Mouse (Mus musculus): ENCODE measurements at regions not wholly inside any gene's neighbourhood (a gene's known extent, or its start where the extent isn't known, plus 50 kb on each side); places are given as distances from the start of the nearest gene placed in this dataset.

DNA sequence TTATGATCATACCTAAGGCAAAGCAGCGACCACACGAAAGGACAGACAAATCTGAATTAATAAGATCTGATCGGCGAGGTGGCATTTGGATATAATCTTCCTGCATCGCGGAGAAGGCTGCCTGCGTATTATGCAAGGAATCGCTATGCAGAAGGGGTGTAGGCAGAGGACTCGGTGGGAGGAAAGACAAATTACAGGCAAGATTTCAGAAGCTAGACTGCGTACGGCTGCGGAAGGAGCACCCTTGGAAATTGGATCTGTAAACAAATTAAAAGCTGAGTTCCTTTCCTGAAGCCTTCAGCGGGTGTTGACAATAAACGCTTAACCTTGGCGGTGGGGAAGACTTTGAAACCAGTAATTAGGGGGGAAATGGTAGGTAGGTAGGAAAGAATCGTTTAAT lies 257.3 kb downstream of the Barhl2 start:
- no peak overlapping the region for H3K4me2 ChIP-seq (replicated peaks; ENCODE audit: low read depth, low read length)
- H3K9ac ChIP-seq (ENCODE audit: low read depth, low read length): no peak overlapping the region
- H3K4me1 ChIP-seq (replicated peaks; ENCODE audit: control insufficient read depth, insufficient read depth, low read length): 0 out of 2 replicates have a peak, but pooled peaks cover under 1% of the 10 kb centered on the region
- no peaks in the 10 kb centered on the region for H3K27me3 ChIP-seq (ENCODE audit: control insufficient read depth, insufficient read depth, low read length)
- H3K9me3 ChIP-seq (ENCODE audit: control insufficient read depth, low read length): no peaks in the 10 kb centered on the region
- no peak overlapping the region for H3K4me3 ChIP-seq (ENCODE audit: low read depth, low read length)
- no peaks in the 10 kb centered on the region for H3K36me3 ChIP-seq (ENCODE audit: control insufficient read depth, insufficient read depth, low read length)
- 88% methylated on average over 16 of the region's 16 CpGs for whole genome bisulfite sequencing
- DNase-seq (ENCODE audit: low spot score) (no peak), ATAC-seq (ENCODE audit: low FRiP score) (no peak)
- H3K27ac ChIP-seq (ENCODE audit: low read depth, low read length): no peak overlapping the region

DNA sequence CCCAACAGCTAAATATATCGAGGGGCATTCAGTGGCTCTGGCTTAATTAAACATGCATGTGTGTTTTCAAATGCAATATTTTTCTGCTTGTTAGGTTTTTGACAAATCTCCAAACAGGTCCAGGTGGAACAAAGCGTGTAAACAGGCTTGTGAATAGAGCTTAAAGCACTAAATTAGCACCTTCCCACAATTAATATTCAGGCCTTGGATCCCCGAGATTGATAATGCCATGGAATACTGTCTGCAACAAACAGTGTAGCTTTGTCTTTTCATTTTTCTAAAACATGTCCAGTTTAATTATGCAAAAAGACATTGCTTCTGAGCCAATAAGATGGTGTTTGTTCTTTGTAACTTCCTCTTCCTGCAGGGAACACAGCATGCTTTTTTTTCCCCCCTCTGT lies 258.9 kb downstream of the Barhl2 start:
- Histone ChIP-seq H3K4me3 (ENCODE audit: low read depth, low read length) (no peak overlapping the region), H3K9me3 (ENCODE audit: control insufficient read depth, low read length) (no peaks in the 10 kb centered on the region), H3K4me2 (replicated peaks; ENCODE audit: low read depth, low read length) (no peak overlapping the region), H3K9ac (ENCODE audit: low read depth, low read length) (no peak overlapping the region), H3K27ac (ENCODE audit: low read depth, low read length) (no peak overlapping the region), H3K27me3 (ENCODE audit: control insufficient read depth, insufficient read depth, low read length) (no peaks in the 10 kb centered on the region), H3K36me3 (ENCODE audit: control insufficient read depth, insufficient read depth, low read length) (no peaks in the 10 kb centered on the region), H3K4me1 (replicated peaks; ENCODE audit: control insufficient read depth, insufficient read depth, low read length) (no peaks in the 10 kb centered on the region)
- ATAC-seq (ENCODE audit: low FRiP score): no peak
- WGBS: 86% methylated on average over 3 of the region's 3 CpGs
- DNase-seq (ENCODE audit: low spot score): no peak

DNA sequence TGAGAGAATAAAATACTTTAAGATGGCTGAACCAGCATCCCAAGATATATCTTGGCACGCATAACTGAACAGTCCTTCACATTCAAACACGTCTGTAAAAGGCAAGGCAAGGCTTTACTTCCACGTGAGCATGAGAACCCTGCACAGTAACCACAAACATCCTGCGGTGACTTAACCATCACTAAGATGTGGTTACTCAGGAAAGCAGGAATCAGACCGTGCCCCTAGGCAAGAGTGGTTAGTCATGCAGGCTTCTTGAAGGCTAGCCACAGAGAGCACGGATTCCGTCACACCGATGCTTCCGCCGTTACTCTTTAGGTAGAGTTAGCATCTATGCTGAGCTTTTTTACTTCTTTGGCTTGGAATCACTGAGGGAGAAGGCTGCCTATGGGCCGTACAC lies 266.8 kb downstream of the Barhl2 start:
- H3K36me3 ChIP-seq (ENCODE audit: control insufficient read depth, insufficient read depth, low read length): no peaks in the 10 kb centered on the region
- ATAC-seq (ENCODE audit: low FRiP score) (no peak), DNase-seq (ENCODE audit: low spot score) (no peak)
- no peaks in the 10 kb centered on the region for H3K9me3 ChIP-seq (ENCODE audit: control insufficient read depth, low read length)
- no peaks in the 10 kb centered on the region for H3K27me3 ChIP-seq (ENCODE audit: control insufficient read depth, insufficient read depth, low read length)
- no peaks in the 10 kb centered on the region for H3K4me1 ChIP-seq (replicated peaks; ENCODE audit: control insufficient read depth, insufficient read depth, low read length)
- H3K4me3 ChIP-seq (ENCODE audit: low read depth, low read length): no peak overlapping the region
- no peak overlapping the region for H3K4me2 ChIP-seq (replicated peaks; ENCODE audit: low read depth, low read length)
- H3K27ac ChIP-seq (ENCODE audit: low read depth, low read length): no peak overlapping the region
- no peak overlapping the region for H3K9ac ChIP-seq (ENCODE audit: low read depth, low read length)
- 88% methylated on average over 11 of the region's 11 CpGs for WGBS

DNA sequence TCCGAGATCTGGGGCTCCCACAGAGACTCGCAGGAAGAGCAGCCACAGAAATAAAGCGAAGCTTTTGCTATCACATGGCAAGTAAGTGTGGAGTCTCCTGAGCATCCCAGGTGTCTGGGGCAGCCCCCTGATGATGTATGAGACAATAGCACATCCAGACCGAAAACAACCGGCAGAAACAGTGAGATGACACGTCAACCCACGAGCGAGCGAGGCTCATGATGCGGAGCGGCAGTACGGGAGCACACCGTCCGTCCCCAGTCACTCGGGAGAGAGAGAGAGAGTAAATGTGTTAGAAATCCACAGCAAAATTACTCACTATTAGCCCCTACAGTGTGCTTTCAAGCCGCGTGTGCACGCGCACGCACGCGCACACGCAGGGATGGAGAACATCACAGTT lies 276.2 kb downstream of the Barhl2 start:
- no peak for ATAC-seq (ENCODE audit: low FRiP score)
- Histone ChIP-seq H3K4me1 (replicated peaks; ENCODE audit: control insufficient read depth, insufficient read depth, low read length) (no peaks in the 10 kb centered on the region), H3K9ac (ENCODE audit: low read depth, low read length) (no peak overlapping the region), H3K27ac (ENCODE audit: low read depth, low read length) (no peak overlapping the region), H3K4me3 (ENCODE audit: low read depth, low read length) (no peak overlapping the region), H3K9me3 (ENCODE audit: control insufficient read depth, low read length) (no peaks in the 10 kb centered on the region), H3K27me3 (ENCODE audit: control insufficient read depth, insufficient read depth, low read length) (no peaks in the 10 kb centered on the region), H3K4me2 (replicated peaks; ENCODE audit: low read depth, low read length) (no peak overlapping the region), H3K36me3 (ENCODE audit: control insufficient read depth, insufficient read depth, low read length) (no peaks in the 10 kb centered on the region)
- 93% methylated on average over 23 of the region's 23 CpGs for WGBS
- no peak for DNase-seq (ENCODE audit: low spot score)

DNA sequence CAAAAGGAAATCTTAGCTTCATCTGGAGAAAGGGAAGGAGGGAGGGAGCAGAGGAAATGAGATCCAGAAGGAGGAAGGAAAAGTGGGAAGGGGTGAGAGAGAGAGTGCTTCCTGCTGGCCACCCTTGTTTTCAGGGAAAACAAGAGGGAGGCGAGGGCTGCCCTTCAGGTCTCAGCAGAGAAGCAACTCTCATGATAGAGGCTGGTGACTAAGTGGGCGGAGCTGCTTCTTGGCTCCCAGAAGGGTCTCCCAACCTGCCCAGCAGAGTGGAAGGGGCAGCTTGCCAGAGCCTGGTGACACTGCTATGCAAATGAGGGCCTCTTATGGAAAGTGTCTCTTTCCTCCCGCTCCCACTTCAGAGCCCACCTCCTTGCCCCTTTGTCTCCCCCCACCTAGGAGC lies 285.8 kb downstream of the Barhl2 start:
- DNase-seq (ENCODE audit: low spot score): peak; percentile 34
- Histone ChIP-seq H3K36me3 (ENCODE audit: control insufficient read depth, insufficient read depth, low read length) (no peaks in the 10 kb centered on the region), H3K27ac (ENCODE audit: low read depth, low read length) (no peak overlapping the region), H3K27me3 (ENCODE audit: control insufficient read depth, insufficient read depth, low read length) (no peaks in the 10 kb centered on the region), H3K4me2 (replicated peaks; ENCODE audit: low read depth, low read length) (no peak overlapping the region), H3K4me3 (ENCODE audit: low read depth, low read length) (no peak overlapping the region), H3K4me1 (replicated peaks; ENCODE audit: control insufficient read depth, insufficient read depth, low read length) (no peaks in the 10 kb centered on the region; the same call in 1 of the 2 replicates), H3K9ac (ENCODE audit: low read depth, low read length) (no peak overlapping the region), H3K9me3 (ENCODE audit: control insufficient read depth, low read length) (no peaks in the 10 kb centered on the region)
- ATAC-seq (ENCODE audit: low FRiP score): no peak
- WGBS: 14% methylated on average over 3 of the region's 3 CpGs

DNA sequence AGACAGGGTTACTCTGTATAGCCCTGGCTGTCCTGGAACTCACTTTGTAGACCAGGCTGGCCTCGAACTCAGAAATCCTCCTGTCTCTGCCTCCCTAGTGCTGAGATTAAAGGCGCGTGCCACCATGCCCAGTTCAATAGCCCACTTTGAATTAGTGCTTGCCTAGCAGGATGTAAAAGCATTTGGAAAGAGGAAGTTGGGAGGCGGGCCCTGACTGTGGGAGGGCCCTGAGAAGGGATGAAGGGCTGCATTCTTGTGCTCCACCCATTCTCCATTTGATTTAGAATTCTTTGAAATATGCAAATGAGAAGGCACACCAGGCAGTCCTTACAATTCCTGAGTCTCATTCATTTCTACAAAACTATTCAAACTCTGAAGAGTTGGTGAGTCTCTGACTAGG lies 287.6 kb downstream of the Barhl2 start:
- Histone ChIP-seq H3K4me1 (replicated peaks; ENCODE audit: control insufficient read depth, insufficient read depth, low read length) (no peaks in the 10 kb centered on the region; the same call in 1 of the 2 replicates), H3K9me3 (ENCODE audit: control insufficient read depth, low read length) (no peaks in the 10 kb centered on the region), H3K27me3 (ENCODE audit: control insufficient read depth, insufficient read depth, low read length) (no peaks in the 10 kb centered on the region), H3K27ac (ENCODE audit: low read depth, low read length) (no peak overlapping the region), H3K4me3 (ENCODE audit: low read depth, low read length) (no peak overlapping the region), H3K36me3 (ENCODE audit: control insufficient read depth, insufficient read depth, low read length) (no peaks in the 10 kb centered on the region), H3K4me2 (replicated peaks; ENCODE audit: low read depth, low read length) (no peak overlapping the region), H3K9ac (ENCODE audit: low read depth, low read length) (no peak overlapping the region)
- DNase-seq (ENCODE audit: low spot score) (no peak), ATAC-seq (ENCODE audit: low FRiP score) (0 out of 2 replicates have a peak, but pooled peaks have one; percentile 33)
- WGBS: 88% methylated on average over 4 of the region's 4 CpGs

DNA sequence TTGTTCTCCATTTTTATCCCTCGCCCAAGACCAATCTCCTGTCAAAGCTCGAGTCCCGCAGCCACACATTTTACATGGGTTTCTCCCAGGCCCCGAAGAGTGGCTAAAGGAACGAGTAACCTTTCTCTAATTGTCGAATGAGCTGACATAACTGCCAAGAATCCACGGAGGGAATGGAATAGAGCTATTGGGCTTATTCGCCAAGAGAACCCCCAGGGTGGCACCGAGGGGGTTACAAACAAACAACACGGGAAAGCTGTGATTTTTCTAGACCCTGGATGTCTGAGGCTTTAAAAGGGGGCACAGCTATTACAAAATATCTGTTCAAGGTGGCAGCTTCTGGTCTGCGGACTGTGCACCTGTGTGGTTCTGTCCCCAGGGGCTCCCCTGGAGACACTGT lies 290.4 kb downstream of the Barhl2 start:
- 82% methylated on average over 11 of the region's 11 CpGs for WGBS
- H3K27me3 ChIP-seq (ENCODE audit: control insufficient read depth, insufficient read depth, low read length): no peaks in the 10 kb centered on the region
- H3K4me3 ChIP-seq (ENCODE audit: low read depth, low read length): no peak overlapping the region
- no peak overlapping the region for H3K9ac ChIP-seq (ENCODE audit: low read depth, low read length)
- no peaks in the 10 kb centered on the region; the same call in 1 of the 2 replicates for H3K4me1 ChIP-seq (replicated peaks; ENCODE audit: control insufficient read depth, insufficient read depth, low read length)
- H3K27ac ChIP-seq (ENCODE audit: low read depth, low read length): no peak overlapping the region
- no peaks in the 10 kb centered on the region for H3K36me3 ChIP-seq (ENCODE audit: control insufficient read depth, insufficient read depth, low read length)
- DNase-seq (ENCODE audit: low spot score) (no peak), ATAC-seq (ENCODE audit: low FRiP score) (no peak)
- no peaks in the 10 kb centered on the region for H3K9me3 ChIP-seq (ENCODE audit: control insufficient read depth, low read length)
- H3K4me2 ChIP-seq (replicated peaks; ENCODE audit: low read depth, low read length): no peak overlapping the region

DNA sequence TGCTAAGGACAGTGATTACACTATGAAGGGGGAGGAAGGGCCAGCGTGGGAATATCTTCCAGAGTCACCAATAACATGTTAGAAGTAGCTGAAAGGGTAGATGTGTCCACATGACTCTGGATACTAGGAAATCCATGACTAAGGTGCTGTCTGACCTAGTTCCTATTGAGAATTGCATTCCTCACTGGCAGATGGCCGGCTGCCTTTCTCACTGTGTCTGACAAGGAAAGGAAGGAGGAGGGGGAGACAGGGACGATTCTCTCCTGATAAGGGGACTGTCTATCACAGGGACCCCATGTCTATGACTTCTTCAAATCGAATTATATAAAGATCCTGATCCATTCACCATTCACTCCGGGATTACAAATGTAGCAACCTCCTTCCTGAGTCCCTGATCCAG lies 289.9 kb downstream of the Zfp326 start:
- WGBS: 71% methylated on average over 5 of the region's 5 CpGs
- Histone ChIP-seq H3K4me1 (replicated peaks; ENCODE audit: control insufficient read depth, insufficient read depth, low read length) (no peaks in the 10 kb centered on the region), H3K4me2 (replicated peaks; ENCODE audit: low read depth, low read length) (no peak overlapping the region), H3K4me3 (ENCODE audit: low read depth, low read length) (no peak overlapping the region), H3K27me3 (ENCODE audit: control insufficient read depth, insufficient read depth, low read length) (no peaks in the 10 kb centered on the region), H3K27ac (ENCODE audit: low read depth, low read length) (no peak overlapping the region), H3K36me3 (ENCODE audit: control insufficient read depth, insufficient read depth, low read length) (no peaks in the 10 kb centered on the region), H3K9ac (ENCODE audit: low read depth, low read length) (no peak overlapping the region), H3K9me3 (ENCODE audit: control insufficient read depth, low read length) (no peaks in the 10 kb centered on the region)
- ATAC-seq (ENCODE audit: low FRiP score) (no peak), DNase-seq (ENCODE audit: low spot score) (no peak)

DNA sequence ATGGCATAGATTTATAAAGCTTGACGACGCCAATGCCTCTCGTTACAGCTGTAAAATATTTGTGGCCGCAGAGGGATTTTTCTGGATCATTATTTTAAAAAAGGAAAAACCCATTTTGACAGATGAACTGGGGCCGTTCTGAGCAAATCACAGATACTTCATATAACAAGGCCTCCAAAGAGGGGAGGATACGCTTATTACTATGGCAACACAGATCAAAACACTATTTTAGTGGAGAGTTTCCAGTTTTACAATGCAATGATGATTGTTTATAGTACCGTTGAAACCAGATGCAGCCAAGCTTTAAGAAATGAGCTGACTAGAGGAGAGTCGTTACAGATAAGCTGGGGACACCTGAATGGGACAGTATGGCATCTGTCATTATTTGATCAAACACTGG lies 287.8 kb downstream of the Zfp326 start:
- H3K27ac ChIP-seq (ENCODE audit: low read depth, low read length): no peak overlapping the region
- H3K9me3 ChIP-seq (ENCODE audit: control insufficient read depth, low read length): no peaks in the 10 kb centered on the region
- H3K27me3 ChIP-seq (ENCODE audit: control insufficient read depth, insufficient read depth, low read length): no peaks in the 10 kb centered on the region
- no peaks in the 10 kb centered on the region for H3K4me1 ChIP-seq (replicated peaks; ENCODE audit: control insufficient read depth, insufficient read depth, low read length)
- 89% methylated on average over 8 of the region's 8 CpGs for WGBS
- H3K4me3 ChIP-seq (ENCODE audit: low read depth, low read length): no peak overlapping the region
- no peak overlapping the region for H3K9ac ChIP-seq (ENCODE audit: low read depth, low read length)
- H3K4me2 ChIP-seq (replicated peaks; ENCODE audit: low read depth, low read length): no peak overlapping the region
- ATAC-seq (ENCODE audit: low FRiP score): no peak
- no peak for DNase-seq (ENCODE audit: low spot score)
- H3K36me3 ChIP-seq (ENCODE audit: control insufficient read depth, insufficient read depth, low read length): no peaks in the 10 kb centered on the region

All from hindbrain, embryonic 11.5 days (tissue).